Mouse (Mus musculus) urinary bladder, adult 18-20 months (tissue): ENCODE results near the gene Ubald2.
"Not testable (repeated sequence)": the region's sequence is repeated elsewhere in the genome, so short reads cannot be mapped to it uniquely, and the experiment has no call there.

Source experiments
- DNase-seq, 2 experiments: peaks; one replicate each; pipeline ENCODE4 v3.0.0; 2022; ENCODE audit warnings: low spot score in 2 of 2, mixed read lengths in 2 of 2

The Ubald2 gene

DNA sequence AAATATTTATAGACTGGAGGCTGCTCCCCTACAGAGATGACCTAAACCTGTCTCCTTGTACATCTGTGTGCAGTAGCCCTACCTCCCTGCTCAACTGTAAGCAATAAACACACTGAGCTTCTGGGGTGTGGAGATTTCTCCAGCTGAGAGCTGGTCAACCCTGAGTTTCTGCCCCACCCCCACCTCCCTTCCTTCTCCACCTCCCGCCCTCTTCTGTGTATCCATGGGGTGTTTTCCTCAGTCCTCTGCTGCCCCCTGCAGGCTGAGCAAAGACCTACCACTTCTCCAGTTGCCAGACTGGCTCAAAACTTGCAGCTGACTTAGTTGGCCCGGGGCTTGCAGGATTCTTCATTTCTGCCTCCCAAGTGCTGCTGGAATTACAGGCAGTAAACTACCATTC lies 29.9 kb downstream of the Ubald2 start:
- peak; percentile 84 to 88 for DNase-seq

DNA sequence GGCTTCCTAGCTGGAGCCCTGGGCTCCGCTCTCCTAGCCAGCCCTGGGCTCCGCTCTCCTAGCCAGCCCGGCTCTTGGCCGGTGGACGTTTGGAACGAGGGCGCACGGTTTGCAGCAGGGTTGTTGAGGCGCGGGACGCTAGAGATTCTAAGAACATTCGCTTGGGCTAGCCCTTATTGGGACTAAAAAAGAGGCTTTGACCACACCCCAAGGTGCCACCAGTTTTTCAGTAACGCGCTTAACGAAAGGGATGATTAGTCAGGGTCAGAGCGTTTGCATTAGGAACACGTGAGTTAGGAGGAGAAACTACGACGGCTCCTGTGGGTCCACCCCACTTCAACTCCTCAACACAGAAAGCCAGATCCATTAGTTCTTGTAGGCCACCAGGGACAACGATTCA lies 32.2 kb downstream of the Ubald2 start, which contains the start of gene Qrich2:
TSS of gene Qrich2 (minus strand) at position 101 of the 400 bp plus-strand sequence.
- no peak for DNase-seq

DNA sequence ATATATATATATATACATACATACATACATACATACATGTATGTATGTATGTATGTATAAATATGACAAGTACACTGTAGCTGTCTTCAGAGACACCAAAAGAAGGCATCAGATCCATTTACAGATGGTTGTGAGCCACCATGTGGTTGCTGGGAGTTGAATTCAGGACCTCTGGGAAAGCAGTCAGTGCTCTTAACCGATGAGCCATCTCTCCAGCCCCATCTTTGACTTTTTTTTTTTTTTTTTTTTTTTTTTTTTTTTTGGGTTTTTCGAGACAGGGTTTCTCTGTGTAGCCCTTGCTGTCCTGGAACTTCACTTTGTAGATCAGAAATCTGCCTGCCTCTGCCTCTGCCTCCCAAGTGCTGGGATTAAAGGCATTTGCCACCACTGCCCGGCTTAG lies 34.4 kb downstream of the Ubald2 start:
- not testable (repeated sequence) for DNase-seq

DNA sequence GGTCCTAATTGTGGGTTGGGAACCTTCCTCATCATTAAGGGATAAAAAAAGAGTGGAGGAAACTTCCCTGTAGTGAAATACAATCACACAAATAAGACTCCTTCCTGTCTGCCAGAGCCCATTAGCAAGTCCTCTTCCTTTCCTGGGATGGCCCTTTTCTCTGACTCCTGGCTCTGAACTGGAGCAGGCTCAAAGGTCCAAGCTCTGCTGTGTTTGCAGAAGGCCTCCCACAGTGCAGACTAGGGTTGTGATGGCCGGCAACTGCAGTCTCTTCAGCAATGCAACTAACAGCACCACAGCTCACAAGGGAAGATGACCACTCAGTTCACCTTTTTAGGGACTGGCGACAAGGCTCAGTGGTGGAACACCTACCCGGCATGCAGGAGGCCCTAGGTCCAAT lies 36.4 kb downstream of the Ubald2 start:
- DNase-seq, result no peak

DNA sequence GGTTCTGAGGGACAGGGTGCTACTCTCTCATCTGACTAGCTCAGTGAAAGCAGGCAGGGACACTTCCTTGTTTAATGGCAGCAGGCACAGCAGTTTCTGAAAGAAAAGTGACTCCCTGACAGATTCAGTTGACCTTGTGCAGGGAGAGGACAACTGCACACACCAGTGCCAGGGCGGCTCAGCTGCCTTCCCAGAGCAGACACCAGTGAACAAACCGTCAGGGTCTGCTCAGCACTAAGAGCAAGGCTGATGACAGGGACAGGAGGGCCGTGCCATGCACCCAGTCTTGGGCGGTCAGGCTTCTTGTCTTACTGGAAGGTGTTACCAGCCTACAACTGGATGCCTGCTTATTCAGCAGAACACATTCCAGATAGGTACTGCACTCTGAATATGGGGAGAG lies 37.0 kb downstream of the Ubald2 start:
- DNase-seq, result no peak

DNA sequence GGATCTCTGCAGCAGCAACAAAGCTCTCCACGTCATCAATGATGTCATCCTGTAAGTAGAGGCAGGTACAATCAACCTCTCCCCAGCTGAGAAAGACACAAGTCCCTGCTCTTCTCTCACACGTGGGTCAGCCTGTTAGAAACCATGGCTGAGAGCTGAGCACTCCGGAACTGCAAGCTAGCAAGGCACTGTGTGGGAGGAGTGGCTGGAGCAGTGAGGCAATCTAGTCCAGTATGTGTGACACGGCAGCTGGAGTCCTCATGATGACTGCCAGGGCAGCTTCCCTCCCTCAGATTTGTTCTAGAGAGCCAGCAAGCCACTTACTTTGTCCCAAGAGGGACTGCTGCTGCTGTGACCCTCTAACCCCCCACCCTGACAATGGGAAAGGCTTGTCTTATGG lies 38.4 kb downstream of the Ubald2 start:
- no peak for DNase-seq

DNA sequence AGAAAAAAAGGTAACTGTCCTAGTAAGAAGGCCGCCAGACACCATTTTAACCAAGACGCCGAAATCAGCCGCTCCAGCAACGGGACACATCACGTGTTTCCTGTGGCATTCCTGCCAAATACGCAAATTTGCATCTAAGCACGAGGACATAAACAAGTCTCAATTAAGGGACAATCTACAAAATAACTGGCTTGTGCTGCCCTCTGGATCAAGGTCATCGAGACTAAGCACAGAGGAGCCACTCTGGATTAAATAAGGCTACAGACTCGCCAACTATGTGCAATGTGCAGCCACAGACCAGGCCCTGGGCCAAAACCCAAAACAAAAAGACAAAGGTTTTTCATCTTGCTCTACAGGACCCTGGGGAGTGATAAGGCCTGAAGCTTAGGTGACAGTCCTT lies 42.1 kb downstream of the Ubald2 start:
- no peak for DNase-seq

DNA sequence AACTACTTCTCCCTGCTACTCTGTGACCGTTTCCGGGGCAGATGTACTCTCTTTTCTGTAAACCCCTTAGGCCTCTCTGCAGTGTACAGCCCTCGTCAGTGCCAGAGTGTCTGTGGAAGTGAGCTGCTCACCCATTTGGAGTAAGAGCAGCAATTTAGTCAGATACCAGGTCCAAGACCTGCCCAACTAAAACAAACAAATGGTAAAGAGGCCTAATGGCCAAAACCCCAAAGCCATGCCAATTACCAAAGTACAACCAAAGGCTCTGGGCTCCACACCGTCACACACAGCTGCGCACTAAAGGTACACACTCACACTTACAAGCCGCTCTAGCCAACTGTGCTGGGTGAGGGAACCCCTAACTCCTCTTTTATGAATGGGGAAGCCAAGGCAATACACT lies 42.8 kb downstream of the Ubald2 start:
- no peak for DNase-seq

DNA sequence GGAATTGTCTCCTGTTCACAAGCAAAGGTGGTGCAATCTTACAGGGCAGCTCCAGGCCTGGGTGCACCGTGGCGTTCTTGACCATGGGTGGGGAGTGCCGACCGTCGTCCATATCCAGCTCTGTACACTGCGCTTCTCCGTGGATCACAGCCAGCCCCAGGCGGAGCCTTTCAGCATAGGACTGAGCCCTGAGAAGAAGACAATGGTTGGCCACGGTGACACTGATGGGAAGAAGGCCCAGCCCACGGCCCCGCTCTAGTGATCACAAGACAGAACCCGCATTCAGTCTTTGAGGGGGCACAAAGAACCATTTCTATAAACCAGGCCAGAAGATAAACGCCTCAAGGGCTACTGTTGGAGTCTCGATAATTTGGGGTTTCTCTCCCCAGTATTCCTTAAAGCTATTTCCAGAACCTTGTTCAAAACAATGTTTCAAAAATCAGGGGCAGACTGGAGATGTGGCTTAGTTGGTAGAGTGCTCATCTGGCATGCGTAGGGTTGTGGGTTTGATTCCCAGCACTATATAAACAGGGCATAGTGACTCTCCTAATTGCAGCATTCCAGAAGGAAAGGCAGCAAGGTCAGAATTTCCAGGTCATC lies 43.4 kb downstream of the Ubald2 start:
- no peak for DNase-seq

DNA sequence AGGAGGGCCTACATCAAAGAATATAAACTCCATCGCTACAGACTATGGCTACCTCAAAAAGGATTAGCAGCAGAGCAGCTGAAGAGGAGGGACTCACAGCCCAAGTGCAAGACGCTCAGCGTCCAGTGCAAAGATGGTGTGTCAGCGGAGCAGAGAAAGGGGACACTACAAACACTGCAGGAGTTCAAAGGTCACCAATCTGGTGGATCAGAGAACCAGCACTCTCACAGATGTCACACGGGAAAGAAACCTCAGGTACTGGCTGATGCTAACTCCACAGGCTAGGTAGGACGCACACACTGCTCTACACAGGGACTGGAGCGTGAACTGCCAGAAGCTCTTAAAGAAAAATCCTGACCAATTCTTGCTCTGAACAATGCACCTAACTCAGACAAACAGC lies 45.1 kb downstream of the Ubald2 start:
- DNase-seq, result no peak

DNA sequence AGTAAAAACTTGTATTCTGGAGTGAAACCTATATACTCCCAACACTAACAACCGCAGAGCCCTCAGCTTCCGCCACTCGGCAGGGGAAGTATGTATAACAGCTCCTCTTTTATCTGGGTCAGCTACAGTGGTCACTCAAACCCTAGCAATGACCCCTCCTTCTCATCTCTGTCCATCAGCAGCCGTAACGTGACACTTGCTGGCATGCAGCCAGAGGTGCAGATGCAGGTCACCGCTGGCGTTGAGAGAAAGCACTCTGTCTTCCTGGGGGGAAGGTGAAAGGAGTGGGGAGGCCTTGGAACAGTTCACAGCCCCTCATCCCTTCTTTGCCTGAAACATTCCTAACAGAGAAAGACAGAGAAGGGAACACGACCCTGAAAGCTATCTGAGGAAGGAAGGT lies 45.9 kb downstream of the Ubald2 start:
- DNase-seq, result no peak

DNA sequence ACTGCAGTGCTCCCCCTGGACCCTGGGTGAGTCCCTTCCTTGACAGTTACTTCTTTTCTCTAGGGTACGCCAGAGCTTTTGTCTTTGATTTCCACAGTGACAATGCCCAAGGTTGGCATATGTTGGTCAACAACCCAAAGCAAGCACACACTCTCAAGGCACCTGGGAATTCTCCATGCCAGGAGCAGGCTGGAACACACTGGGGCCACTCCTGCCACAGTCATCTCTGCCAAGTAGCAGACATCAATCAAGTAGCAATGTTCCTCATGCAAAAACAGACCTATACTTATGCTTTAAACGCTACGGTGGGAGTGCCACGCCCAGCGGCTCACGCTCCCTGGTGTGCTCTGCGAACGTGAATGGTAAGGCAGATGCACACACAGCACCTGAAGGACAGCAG lies 47.1 kb downstream of the Ubald2 start:
- DNase-seq, result no peak

DNA sequence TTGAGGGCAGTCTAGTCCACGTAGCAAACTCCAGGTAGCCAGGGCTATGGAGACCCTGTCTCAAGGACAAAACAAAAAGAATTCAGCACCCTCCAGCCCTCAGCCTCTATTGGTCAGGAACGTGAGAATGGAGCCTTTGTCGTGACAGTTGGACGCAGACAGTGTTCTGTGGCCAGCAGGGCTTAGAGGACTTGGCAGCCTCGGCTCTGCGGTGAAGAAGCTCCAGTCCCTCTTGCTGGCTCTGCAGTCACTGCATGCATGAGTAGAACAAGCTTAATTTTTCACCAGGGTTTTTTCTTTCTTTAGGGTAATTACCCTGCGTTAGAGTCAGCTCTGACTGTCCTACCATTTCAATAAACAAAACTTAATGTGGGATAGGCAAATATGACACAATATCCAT lies 47.9 kb downstream of the Ubald2 start:
- DNase-seq, result no peak

DNA sequence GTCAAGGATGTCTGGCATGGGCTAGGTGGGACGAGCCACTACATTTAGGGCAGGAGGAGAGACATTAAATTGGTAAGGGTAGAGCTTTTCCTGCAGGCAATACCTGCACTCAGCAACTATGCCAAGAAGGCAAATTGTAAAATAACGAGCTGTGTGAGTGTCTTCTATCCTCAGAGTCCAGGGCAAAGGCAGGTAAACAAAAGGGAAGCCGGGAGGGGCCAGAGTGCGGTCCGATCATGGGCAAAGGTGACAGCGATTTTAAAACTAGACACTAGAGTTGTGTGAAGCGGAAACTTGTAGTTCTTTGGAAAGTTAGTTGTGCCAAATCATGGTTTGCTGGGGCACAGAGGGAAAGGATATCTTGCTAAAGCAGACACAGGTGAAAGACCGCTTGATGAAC lies 50.4 kb downstream of the Ubald2 start:
- DNase-seq, result no peak

DNA sequence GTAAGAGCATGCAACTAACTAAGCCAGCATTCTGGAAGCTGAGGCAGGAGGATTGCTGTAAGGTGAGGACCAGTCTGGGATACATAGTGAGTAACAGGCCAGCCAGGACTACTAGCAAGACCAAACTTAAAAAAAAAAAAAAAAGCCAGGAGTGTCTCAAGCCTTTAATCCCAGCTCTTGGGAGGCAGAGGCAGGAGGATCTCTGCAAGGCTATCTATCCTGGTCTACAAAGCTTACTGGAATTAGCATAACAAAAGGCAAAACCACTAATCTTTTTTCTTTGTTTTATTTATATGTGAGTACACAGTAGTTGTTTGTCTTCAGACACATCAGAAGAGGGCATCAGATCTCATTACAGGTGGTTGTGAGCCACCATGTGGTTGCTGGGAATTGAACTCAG lies 54.3 kb downstream of the Ubald2 start:
- DNase-seq, result no peak
